Mouse (Mus musculus) brain, embryonic 14.5 days (tissue): ENCODE measurements at regions not wholly inside any gene's neighbourhood (a gene's known extent, or its start where the extent isn't known, plus 50 kb on each side); places are given as distances from the start of the nearest gene placed in this dataset.

Experiments
- CTCF ChIP-seq: fragments of 200-500 bp; IDR thresholded peaks from 2 replicates; pipeline ENCODE4 v1.5.1; 2012; ENCODE audit warnings: inconsistent platforms, mild to moderate bottlenecking, moderate library complexity, borderline replicate concordance; ENCODE audit not compliant: insufficient read depth, insufficient read length; ENCODE audit errors: extremely low read depth
- POLR2A ChIP-seq: fragments of 200-500 bp; IDR thresholded peaks from 2 replicates; pipeline ENCODE4 v1.6.1; 2012; ENCODE audit warnings: mild to moderate bottlenecking, inconsistent platforms, borderline replicate concordance; ENCODE audit not compliant: poor library complexity, insufficient read depth, insufficient read length, severe bottlenecking; ENCODE audit errors: extremely low read depth

- no peak for TF ChIP-seq POLR2A
- TF ChIP-seq CTCF: no peak
Measured at GRCm38 (mm10) chr2:161344018-161344417, 235.1 kb upstream of the Chd6 start.
